Mouse (Mus musculus) lung, adult 18-20 months (tissue): ENCODE measurements at regions not wholly inside any gene's neighbourhood (a gene's known extent, or its start where the extent isn't known, plus 50 kb on each side); places are given as distances from the start of the nearest gene placed in this dataset.

Source experiments
- DNase-seq, 2 experiments: peaks; one replicate each; pipeline ENCODE4 v3.0.0; 2022; ENCODE audit warnings: mixed read lengths in 2 of 2

DNA sequence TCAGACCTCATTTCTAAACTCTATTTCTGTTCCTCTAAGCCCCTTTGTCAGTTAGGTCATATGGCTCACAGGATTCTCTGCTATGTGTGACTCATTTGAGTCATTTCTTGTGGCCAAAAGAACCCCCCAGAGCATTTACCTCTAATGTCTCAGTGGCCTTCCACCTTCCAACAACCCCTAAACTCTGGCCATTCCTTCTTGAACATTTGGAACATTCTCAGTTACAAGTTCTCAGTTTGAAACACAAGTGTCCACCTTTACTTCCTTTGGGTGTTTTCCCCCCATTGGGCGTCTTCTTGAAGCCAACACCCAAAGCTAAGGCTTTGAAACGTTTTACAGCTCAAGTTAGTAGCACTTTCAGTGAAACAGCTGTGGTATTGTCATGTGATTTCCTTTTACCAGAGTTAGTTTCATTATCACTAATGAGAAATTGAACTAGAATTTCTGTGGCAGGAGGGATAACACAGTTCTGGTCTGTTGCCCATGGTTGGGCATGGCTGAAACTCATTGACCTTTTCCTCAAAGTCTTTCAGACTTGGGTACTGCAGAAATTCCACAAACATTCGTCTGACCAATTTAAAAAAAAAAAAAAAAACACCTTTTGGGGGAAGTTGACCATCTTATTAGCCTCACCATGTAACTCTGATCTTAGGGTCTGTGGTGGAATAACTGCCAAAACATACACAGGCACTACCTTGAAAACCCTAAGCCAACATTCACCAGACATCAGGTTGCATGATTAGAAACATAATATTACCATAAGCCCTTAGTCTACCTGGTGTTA lies 201.8 kb downstream of the Nfkbiz start:
- no peak for DNase-seq

DNA sequence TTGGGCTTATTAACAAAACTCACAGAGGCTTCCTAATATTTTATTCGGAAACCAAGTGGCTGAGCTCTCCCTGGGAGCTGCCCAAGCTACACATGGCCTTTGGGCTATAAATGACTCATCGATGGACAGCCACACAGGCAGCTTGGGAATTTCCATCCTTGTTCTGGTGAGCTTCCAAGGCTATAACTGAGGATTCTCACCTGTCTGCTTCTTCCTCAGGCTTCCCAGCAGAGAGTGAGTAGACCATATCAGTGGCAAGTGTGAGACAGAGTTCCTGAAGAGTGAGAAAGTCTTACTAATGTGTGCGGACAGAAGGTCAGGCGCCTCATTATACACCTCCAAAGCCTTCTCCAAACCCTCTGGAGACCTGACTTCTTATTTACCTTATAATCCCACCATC lies 202.5 kb downstream of the Nfkbiz start:
- DNase-seq, result no peak

DNA sequence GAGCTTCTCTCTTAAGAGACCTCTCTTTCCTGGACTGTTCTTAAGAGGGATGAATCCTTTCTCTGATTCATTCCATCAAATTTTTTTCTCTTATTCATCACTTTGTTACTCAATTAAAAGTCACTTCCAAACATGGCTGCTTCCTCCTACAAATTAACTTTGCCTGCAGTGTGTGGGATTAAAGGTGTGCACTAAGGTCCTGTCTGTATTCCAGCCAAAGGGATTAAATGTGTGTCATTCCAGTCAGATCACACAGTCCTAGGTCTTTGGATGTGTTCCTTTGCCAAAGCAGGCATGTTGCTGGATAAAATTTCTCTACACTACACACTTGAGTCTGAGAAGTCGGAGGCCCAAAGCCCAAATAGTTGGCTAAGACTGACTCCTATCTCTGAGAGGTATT lies 204.0 kb downstream of the Nfkbiz start:
- DNase-seq, result no peak

DNA sequence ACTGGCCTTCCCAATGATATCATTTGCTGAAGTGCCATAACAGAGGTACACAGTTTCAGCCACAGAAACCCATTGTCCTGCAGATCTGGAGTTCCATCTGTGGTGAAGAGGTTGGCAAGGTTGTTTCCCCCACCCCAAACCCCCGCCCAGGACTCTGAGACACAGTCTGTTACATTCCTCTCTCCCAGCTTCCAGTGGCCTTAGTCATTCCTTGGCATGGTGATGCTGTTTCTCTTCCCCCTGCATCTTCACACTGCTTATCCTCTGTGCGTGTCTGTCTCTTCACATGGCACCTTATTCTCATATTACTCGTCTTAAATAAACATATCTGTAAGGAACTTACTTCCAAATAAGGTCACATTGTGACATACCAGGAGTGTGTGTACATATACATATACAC lies 206.5 kb downstream of the Nfkbiz start:
- peak in 1 of 2 experiments; percentile 9 for DNase-seq

DNA sequence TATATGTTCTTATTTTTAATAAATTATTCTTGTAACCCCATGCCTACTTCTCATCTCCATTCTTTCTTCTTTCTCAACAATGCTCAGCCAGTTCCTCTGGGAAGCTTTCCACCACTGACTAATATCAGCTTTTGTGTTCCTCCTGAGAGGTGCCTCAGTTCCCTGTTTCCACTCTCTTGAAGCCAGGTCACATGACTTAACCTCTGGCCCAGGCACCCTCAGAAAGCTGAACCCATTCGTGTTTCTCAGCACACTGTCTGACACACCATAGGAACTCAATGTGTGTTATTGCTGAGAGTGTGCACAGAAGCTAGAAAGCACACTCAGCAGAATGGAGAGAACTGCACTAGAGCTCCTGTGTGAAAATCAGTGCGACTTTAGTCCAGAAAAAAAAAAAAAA lies 207.1 kb downstream of the Nfkbiz start:
- no peak for DNase-seq

DNA sequence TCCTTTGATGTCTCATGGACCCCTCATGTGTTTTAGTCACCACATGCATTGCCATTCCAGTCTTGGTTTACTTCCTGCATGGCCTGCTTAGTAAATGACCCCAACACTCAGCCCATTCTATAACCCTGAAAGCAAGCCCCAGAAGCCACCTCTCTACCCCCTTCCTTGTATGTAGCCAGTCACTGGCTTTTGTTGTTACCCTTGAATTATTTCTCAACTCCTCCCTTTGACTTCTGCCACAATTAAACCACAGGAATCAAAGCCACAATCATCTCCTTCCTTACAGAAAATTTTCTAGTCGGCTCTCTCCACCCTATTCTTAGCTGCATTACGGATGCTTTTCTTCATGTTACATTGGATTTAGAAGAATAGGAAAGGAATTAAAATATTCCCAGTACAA lies 207.7 kb downstream of the Nfkbiz start:
- DNase-seq, result no peak

DNA sequence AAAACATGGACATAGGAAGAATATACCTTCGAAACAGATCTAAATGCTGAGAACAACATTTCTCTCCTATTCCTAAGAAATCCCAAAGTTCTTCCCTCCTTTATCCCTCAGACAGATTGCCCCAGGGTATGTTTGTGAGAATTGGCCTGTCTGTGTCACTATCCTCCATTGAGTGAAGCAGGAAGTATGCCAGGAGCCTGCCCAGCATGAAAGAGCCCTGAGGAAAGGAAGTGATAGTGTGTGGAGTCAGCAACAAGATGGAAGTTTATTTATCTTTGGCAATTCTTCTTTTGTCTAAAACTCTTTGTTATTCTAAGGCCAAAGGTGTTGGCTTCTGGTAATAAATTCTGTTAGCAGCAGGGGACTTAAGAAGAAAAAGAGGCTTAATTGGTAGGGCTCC lies 211.2 kb downstream of the Nfkbiz start:
- DNase-seq, result no peak

DNA sequence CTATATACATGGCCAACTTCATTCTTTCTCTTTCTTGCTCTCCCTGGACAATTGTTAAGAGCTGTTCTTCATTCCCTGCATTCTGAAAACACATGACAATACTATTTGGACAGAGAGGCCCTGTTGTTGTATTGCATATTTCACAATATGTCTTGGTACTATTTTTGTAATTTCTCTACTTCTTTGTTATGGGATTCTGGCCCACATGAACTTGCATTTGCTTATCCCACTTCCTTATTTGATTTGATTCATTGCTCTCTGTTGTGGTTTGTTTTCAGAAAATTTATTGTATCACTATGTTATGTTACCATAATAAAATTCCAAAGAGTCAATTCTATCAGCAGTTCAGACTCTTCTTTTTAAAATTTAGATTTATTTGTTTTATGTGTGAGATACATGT lies 215.3 kb downstream of the Nfkbiz start:
- no peak for DNase-seq

DNA sequence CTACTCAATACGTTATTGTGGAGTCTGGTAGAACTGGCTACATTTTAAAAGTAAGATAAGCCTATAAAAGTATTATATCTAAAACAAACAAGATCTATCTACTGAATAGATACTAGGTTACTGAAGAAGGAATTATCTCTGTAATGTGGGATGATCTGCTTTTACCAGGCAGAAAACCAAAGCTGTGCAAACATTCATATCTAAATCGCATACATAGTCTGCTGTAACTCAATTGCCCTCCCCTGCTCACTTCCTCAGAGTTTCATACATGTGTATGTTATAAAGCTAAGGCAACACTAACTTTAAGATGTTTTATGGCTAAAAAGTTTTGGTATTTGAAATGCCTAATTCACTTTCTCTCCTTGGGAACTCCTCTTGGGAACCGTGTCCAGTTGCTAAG lies 219.0 kb downstream of the Nfkbiz start:
- DNase-seq, result no peak

DNA sequence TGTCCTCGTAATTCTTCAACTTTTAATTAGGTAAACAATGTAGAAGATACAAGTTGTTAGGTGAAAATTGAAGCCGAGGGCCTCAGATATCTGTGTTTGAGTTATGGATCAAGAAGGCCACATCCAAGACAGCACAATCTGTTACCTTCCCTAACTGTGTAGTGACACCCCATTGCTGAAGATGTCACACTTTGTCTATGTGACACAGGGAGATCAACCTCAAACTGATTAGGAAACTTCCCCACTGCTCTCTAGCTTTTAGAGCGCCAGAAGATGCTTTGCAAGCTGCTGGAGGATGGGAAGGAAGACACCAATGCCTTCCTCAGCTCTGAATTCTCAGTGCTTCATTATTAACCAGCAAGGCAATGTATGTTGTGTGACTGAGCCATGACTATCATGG lies 220.7 kb downstream of the Nfkbiz start:
- DNase-seq, result no peak

DNA sequence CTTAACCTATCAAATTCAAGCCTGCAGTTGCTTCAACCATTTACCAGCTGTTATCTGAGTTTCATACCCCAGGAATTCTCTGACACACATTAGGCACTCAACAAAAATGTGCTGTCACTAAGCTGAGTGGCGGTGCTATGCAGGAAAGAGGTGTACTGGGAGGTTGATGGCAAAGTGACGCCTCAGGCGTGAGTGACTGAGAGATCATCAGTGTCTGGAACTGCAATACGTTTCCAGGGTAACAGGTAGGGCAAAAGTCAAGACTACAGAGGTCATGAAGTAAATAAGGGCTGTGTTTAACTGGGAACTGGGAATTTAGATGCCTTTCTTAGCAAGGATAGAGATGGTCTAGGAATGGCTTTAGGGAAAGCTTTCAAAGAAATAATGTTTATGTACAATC lies 221.2 kb downstream of the Nfkbiz start:
- no peak for DNase-seq

DNA sequence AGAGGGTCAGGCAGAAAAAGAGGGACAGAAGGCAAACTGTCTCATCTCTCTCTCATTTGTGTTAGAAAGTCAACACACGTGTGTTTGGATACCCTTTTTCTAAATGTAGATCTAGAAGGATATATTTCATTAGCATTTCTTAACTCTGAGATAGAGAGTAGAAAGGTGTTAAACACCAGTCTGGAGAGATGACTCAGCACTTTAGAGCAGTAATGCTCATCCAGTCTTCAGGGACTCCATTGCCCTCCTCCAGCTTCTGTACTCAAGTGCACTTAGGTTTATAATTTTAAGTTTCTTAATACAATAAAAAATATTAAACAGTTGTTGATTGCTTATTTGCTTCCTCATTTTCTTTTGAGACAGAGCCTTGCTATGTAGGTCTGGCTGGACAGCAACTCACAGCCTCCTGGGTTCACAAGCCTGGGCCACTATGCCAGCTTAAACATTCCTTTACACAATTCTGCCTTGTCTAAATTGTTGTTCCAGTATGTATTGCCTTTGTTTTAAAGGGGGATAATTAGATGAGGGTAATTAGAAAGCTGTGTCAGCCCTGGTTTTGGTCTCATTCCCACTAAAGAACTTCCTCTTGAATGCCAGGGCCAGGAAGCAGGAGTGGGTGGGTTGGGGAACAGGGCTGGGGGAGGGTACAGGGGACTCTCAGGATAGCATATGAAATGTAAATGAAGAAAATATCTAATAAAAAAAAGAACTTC lies 222.1 kb downstream of the Nfkbiz start:
- no peak for DNase-seq

DNA sequence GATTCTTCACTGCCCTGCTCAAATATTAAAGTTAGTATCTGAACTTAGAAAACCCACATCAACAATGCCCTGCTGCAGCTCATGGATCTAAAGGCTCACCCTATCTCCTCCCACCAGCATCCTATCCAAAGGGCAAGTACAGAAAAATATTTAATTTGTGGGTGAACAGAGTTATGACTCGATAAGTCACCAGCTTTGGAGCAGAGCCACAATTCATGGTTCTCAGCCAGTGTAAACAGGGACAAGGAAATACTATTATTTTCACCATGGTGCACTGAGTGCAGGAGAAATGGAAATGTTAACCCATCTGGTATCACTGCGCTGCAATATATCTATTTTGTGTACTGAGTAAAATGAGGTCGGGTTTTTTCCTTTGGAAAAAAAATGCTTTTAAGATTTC lies 225.8 kb downstream of the Nfkbiz start:
- DNase-seq, result peak; percentile 48 to 61

DNA sequence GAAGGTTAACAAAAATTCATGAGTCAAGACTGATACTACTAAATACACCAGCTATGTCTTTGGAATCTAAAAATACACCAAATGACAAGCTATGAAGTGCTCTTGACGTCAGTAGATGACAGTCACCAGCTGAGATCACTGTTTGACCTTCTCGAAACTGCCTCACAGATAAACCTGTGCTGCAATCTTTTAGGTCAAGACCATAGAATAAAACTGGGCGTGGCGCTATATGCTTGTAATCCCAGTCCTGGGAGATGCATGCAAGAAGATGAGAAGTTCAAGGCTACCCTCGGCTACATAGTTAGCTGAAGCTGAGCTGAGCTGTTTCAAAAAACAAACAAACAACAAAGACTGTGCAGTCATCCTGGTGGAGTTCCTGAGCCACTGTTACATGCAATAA lies 226.7 kb downstream of the Nfkbiz start:
- no peak for DNase-seq

DNA sequence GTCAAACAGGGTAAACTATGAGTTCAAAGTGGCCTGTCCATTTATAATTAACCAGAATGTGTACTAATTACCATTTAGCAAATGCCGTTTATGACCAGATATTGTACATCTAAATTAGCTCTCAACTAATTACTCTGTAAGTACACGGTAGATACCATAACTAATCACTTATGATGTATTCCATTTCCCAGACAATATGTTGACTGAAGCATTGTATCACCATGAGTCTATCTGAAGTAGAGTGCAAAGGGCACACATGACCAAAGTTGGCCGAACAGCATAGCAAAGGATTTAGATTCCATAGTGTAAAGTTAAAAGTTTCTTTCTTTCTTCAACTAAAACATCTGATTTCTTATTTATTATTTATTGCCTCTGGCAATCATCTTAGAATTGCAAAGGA lies 227.5 kb downstream of the Nfkbiz start:
- DNase-seq, result no peak

DNA sequence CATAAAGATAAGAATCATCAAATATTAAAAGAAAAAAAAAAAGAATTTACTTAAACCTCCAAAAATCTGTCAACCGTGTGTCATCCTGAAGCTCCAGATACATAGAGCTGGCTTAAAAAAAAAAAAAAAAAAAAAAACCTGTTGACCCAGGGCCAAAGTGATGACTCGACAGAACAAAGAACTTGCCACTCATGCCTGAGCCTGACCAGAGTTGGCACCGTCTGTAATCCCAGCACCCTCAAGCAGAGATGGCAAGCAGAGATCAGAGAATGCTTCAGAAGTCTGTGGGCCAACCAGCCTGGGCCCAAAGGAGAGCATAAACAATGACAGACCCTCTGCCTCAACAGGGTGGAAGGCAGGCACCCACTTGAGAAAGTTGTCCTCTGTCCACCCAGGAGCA lies 230.3 kb downstream of the Nfkbiz start:
- no peak for DNase-seq

DNA sequence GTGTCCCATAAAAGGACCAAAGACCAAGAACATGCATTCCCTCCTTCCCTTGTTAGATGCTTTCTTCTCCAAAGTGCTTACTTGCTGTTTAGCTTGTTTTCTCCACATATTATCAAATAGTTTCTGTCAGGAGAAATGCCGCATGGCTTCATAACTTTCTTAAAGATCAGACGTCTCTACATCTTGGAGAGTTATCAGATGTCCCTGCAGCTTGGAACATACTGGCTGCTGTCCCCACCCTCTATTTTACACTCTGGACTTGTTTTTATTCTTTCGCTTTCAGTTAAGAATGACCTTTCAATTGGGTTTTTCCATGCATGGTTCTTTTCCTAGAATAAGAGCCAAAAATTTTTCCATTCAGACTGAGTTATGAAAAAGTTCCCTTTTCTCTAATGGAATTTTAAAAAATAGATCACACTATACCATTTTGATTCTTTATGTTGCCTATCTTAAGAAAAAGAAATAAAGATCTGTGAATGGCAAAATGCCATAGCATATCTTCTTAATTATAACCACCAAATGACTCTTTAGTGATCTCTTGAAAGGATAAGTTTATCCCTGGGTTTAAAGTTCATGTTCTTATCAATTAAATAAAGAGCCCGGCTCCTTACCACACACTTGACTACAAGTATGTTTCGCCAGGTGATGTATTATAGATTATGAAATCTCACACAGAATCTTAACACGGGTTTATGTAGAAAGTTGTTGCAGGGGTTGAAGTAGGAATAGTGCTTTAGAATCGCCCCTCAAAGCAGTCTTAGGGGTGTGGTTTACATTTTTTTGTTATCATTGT lies 232.1 kb downstream of the Nfkbiz start:
- DNase-seq, result peak in 1 of 2 experiments; percentile 5

DNA sequence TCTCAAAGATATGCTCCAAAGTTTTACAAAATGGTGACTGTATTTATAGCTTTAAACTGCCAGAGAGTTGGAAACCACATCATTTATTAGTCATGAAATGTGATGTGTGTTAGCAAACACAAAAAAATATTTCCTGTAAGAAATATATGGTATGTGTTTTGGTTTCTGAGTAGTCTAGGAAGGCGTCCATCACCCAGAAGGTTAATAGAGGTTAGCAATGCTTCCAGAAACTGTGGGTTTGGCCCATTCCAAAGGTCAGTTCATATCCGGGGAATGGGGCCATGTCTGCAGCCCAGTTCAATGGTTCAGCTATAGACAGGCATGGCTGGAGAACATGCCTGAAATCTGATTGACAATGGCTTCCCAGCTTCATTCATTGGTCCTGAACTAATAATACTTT lies 235.1 kb downstream of the Nfkbiz start:
- DNase-seq, result no peak

DNA sequence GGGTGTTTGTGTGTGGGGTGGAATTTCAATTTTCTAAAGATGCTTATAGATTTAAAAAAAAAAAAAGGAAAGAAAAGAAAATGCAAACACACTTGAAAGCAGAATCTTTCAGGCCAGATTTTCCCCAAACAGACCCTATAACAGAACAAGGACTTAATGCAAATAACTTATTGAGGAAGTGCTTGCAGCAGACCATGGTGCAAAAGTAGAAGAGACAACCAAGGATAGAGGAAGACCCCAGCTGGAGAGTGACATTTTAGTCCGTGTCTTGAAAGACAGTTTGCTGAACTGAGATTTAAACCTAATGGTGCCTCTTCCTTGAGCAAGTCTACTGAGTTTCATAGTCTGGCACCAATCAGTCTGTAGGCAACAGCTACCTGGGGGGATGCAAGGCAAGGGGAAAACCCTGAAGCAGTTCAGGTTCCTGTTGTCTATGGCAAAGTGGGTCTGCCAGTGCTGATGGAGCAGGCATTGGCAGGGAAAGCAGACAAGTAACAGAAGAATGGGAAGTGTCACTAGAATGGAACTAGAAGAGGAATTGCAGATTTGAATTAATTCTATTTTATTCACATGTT lies 249.2 kb downstream of the Nfkbiz start:
- no peak for DNase-seq

DNA sequence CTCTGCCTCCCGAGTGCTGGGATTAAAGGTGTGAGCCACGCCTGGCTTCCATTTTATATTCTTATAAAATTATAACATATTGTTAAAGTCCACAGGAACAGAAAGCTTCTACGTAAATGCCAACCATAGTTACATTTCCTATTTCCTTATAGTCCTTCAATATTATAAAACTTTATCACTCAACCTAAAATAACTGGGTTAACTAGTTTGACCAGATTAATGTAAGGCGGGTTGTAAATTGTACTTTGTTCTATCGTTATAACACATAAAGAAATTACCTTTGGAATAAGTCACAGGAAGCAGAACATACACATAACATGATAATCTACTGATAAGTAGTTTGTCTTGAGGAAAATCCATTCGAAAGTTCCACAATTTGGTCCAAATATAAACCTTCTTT lies 251.6 kb downstream of the Nfkbiz start:
- DNase-seq, result no peak

DNA sequence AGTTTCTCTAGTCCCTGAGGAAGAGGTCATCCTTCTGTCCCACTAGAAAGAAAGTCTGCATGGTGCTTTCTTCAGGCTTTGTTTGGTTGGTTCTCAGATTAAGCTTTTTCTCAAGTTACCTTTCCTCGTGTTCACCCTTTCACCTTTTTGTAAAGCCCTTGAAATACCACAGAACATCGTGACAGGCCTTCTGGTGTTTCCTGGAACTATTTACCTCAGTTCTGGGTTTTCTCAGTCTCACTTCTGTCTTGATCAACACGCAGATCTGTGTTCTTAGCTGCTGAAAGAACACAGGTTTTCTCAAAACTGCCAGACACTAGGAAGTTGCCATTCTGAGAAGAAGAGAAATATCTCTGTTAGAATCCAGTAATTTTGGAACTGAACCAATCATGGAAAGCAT lies 255.8 kb downstream of the Nfkbiz start:
- peak in 1 of 2 experiments; percentile 15 for DNase-seq

DNA sequence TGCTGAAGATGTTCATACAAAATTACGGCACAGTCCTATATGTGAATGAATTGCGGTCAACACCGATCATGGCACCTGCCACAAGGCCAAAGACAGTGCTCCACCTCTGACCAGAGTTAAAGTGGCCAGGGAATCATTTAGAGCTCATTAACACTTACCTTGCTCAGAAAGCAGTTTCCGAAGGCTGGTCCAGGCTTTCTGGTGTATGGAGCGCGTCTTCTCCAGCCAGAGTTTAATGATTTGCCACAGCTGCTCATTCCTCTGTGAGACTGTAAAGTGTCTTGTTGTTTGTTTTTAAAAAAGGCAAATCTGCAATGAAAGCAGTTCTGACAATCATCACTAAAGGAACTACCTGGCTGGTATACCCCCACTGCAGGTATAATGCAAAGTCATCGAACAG lies 256.7 kb downstream of the Nfkbiz start:
- DNase-seq, result no peak

DNA sequence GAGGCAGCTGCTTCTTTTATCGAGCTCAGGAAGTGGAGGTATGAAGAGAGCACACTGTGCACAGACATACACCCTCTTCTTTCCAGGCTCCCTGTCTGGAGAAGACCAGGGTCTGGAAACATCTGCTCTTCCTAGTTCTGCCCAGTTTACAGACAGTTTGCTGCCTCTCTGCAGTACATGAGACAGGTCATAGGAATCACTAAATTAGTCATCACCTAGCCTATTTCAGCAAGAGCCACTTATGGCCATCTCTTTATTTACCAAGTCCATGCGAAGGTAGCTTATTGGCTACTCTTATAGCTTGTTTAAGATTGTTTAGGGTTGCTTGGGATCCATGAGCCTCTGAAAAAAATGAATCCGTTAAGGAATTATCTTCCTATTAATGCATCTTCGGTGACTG lies 257.9 kb downstream of the Nfkbiz start:
- DNase-seq, result no peak
